Mouse (Mus musculus) embryonic facial prominence, embryonic 10.5 days (tissue): Measurements from ENCODE around the gene Hhipl1. TPM values are rescaled to one million over a fixed set of nuclear protein-coding genes. Genes with fewer than 3 reads are reported as not detected.

Source experiments
- DNase-seq: peaks from one replicate; pipeline ENCODE4 v3.0.0-alpha.2; 2017; ENCODE audit warnings: low spot score
- H3K27ac ChIP-seq: fragments of 300-500 bp; sonication (generic); replicated peaks from 2 replicates; pipeline ENCODE4 v1.5.1; 2016; ENCODE audit warnings: mild to moderate bottlenecking
- H3K27me3 ChIP-seq: fragments of 300-500 bp; sonication (generic); replicated peaks from 2 replicates; pipeline ENCODE4 v1.6.1; 2016; ENCODE audit warnings: low read depth, mild to moderate bottlenecking; ENCODE audit not compliant: poor library complexity, severe bottlenecking
- H3K36me3 ChIP-seq: fragments of 300-500 bp; sonication (generic); replicated peaks from 2 replicates; pipeline ENCODE4 v1.6.1; 2016; ENCODE audit warnings: mild to moderate bottlenecking, moderate library complexity
- H3K4me1 ChIP-seq: fragments of 300-500 bp; sonication (generic); 2 replicates; pipeline ENCODE4 v1.6.1; 2016
- H3K4me3 ChIP-seq: fragments of 300-500 bp; sonication (generic); 2 replicates; pipeline ENCODE4 v1.5.1; 2016; ENCODE audit warnings: mild to moderate bottlenecking, moderate library complexity
- H3K9me3 ChIP-seq: fragments of 300-500 bp; sonication (generic); 2 replicates; pipeline ENCODE4 v1.6.1; 2016; ENCODE audit warnings: mild to moderate bottlenecking
- WGBS: fragments of 180-500 bp; shearing (Covaris S2); methylation state at CpG from one replicate; pipeline ENCODE4 v1.1.7; 2016; 5-methylcytosine and 5-hydroxymethylcytosine counted together
- polyA plus RNA-seq: library from polyadenylated mRNA; unstranded; fragments of >200 nt; fragmentation: Nextera tagmentation; extraction: Ambion mirVana; gene quantifications from 2 replicates; pipeline ENCODE4 v1.2.1, GENCODE M21; 2016

Hhipl1 gene
- polyA plus RNA-seq, 1 experiment from 2014 or later: 0.72 TPM

GRCm38 (mm10) chr12:108309116-108309794 lies 3.2 kb downstream of the Hhipl1 start:
- Histone ChIP-seq H3K9me3 (no peaks in the 10 kb centered on the region), H3K36me3 (no peaks in the 10 kb centered on the region), H3K27ac (no peak overlapping the region), H3K4me1 (peaks cover 50% of the 10 kb centered on the region), H3K4me3 (no peak overlapping the region), H3K27me3 (peaks cover 61% of the 10 kb centered on the region)
- 62% methylated on average over 8 of the region's 8 CpGs for WGBS
- no peak for DNase-seq

- no peak overlapping the region for H3K4me3 ChIP-seq
- no peak overlapping the region for H3K27ac ChIP-seq
- no peaks in the 10 kb centered on the region for H3K9me3 ChIP-seq
- DNase-seq: no peak
- no peaks in the 10 kb centered on the region for H3K36me3 ChIP-seq
- WGBS: 90% methylated on average over 4 of the region's 4 CpGs
- peaks cover 60% of the 10 kb centered on the region for H3K27me3 ChIP-seq
- H3K4me1 ChIP-seq: peaks cover 50% of the 10 kb centered on the region
These were observed 4.0 kb downstream of the Hhipl1 start for GRCm38 (mm10) chr12:108310041-108310440.

- DNase-seq: no peak
- H3K27me3 ChIP-seq: peaks cover 60% of the 10 kb centered on the region
- peaks cover 50% of the 10 kb centered on the region for H3K4me1 ChIP-seq
- 83% methylated on average over 7 of the region's 7 CpGs for WGBS
- H3K36me3 ChIP-seq: no peaks in the 10 kb centered on the region
- no peaks in the 10 kb centered on the region for H3K9me3 ChIP-seq
- H3K27ac ChIP-seq: no peak overlapping the region
- H3K4me3 ChIP-seq: no peak overlapping the region
These were observed 4.5 kb downstream of the Hhipl1 start for GRCm38 (mm10) chr12:108310456-108311027.

- H3K4me1 ChIP-seq: peaks cover 47% of the 10 kb centered on the region
- H3K36me3 ChIP-seq: no peaks in the 10 kb centered on the region
- H3K27ac ChIP-seq: 0 out of 2 replicates have a peak overlapping the region, but pooled peaks have one; percentile 10
- no peaks in the 10 kb centered on the region for H3K9me3 ChIP-seq
- WGBS: 89% methylated on average over 27 of the region's 27 CpGs
- no peak overlapping the region for H3K4me3 ChIP-seq
- H3K27me3 ChIP-seq: peaks cover 60% of the 10 kb centered on the region
- DNase-seq: no peak
These were observed 5.7 kb downstream of the Hhipl1 start for GRCm38 (mm10) chr12:108311741-108312290.

GRCm38 (mm10) chr12:108312432-108312851 lies 6.4 kb downstream of the Hhipl1 start:
- Histone ChIP-seq H3K27ac (peak overlapping the region; percentile 19; the same call in 1 of the 2 replicates), H3K4me1 (peaks cover 49% of the 10 kb centered on the region), H3K9me3 (no peaks in the 10 kb centered on the region), H3K36me3 (no peaks in the 10 kb centered on the region), H3K27me3 (peaks cover 60% of the 10 kb centered on the region), H3K4me3 (no peak overlapping the region)
- 28% methylated on average over 6 of the region's 6 CpGs for WGBS
- DNase-seq: no peak

- Histone ChIP-seq H3K27me3 (peaks cover 60% of the 10 kb centered on the region), H3K27ac (0 out of 2 replicates have a peak overlapping the region, but pooled peaks have one; percentile 19), H3K4me1 (peaks cover 51% of the 10 kb centered on the region), H3K4me3 (no peak overlapping the region), H3K9me3 (no peaks in the 10 kb centered on the region), H3K36me3 (no peaks in the 10 kb centered on the region)
- DNase-seq: no peak
- 70% methylated on average over 1 of the region's 1 CpGs for WGBS
These were observed 7.2 kb downstream of the Hhipl1 start for GRCm38 (mm10) chr12:108313244-108313772.

GRCm38 (mm10) chr12:108315818-108316217 lies 9.7 kb downstream of the Hhipl1 start:
- Histone ChIP-seq H3K4me1 (peaks cover 66% of the 10 kb centered on the region), H3K9me3 (no peaks in the 10 kb centered on the region), H3K27me3 (peaks cover 69% of the 10 kb centered on the region), H3K4me3 (no peak overlapping the region), H3K36me3 (no peaks in the 10 kb centered on the region), H3K27ac (no peak overlapping the region)
- DNase-seq: no peak
- WGBS: 39% methylated on average over 10 of the region's 10 CpGs

- 21% methylated on average over 6 of the region's 6 CpGs for WGBS
These were observed 10.6 kb downstream of the Hhipl1 start for GRCm38 (mm10) chr12:108316655-108317054.

GRCm38 (mm10) chr12:108317201-108317738 lies 11.2 kb downstream of the Hhipl1 start:
- peak; percentile 52 for DNase-seq
- Histone ChIP-seq H3K36me3 (no peaks in the 10 kb centered on the region), H3K4me1 (peaks cover 72% of the 10 kb centered on the region), H3K4me3 (no peak overlapping the region), H3K9me3 (no peaks in the 10 kb centered on the region), H3K27ac (no peak overlapping the region), H3K27me3 (peaks cover 78% of the 10 kb centered on the region)
- WGBS: 3% methylated on average over 9 of the region's 9 CpGs

More at GRCm38 (mm10) chr12:108316655-108317054, 10.6 kb downstream of the Hhipl1 start:
- no peak overlapping the region for H3K4me3 ChIP-seq
- H3K27ac ChIP-seq: no peak overlapping the region
- peaks cover 75% of the 10 kb centered on the region for H3K27me3 ChIP-seq
- no peak for DNase-seq
- H3K9me3 ChIP-seq: no peaks in the 10 kb centered on the region
- peaks cover 73% of the 10 kb centered on the region for H3K4me1 ChIP-seq
- H3K36me3 ChIP-seq: no peaks in the 10 kb centered on the region

- no peaks in the 10 kb centered on the region for H3K9me3 ChIP-seq
- peak overlapping the region; percentile 11; the same call in 1 of the 2 replicates for H3K27ac ChIP-seq
- peaks cover 79% of the 10 kb centered on the region for H3K27me3 ChIP-seq
- peaks cover 68% of the 10 kb centered on the region for H3K4me1 ChIP-seq
- DNase-seq: no peak
- peak overlapping the region; percentile 39 for H3K4me3 ChIP-seq
- H3K36me3 ChIP-seq: no peaks in the 10 kb centered on the region
- 11% methylated on average over 18 of the region's 18 CpGs for WGBS
These were observed 11.9 kb downstream of the Hhipl1 start for GRCm38 (mm10) chr12:108317826-108318430.

GRCm38 (mm10) chr12:108318499-108318898 lies 12.4 kb downstream of the Hhipl1 start:
- peak overlapping the region; percentile 39 for H3K4me3 ChIP-seq
- no peaks in the 10 kb centered on the region for H3K36me3 ChIP-seq
- peak overlapping the region; percentile 11; the same call in 1 of the 2 replicates for H3K27ac ChIP-seq
- WGBS: 6% methylated on average over 37 of the region's 37 CpGs
- peak; percentile 44 for DNase-seq
- H3K4me1 ChIP-seq: peaks cover 65% of the 10 kb centered on the region
- H3K27me3 ChIP-seq: peaks cover 79% of the 10 kb centered on the region
- no peaks in the 10 kb centered on the region for H3K9me3 ChIP-seq

GRCm38 (mm10) chr12:108320096-108320495 lies 14.0 kb downstream of the Hhipl1 start:
- Histone ChIP-seq H3K27ac (peak overlapping the region; percentile 74), H3K4me1 (peaks cover 65% of the 10 kb centered on the region), H3K4me3 (no peak overlapping the region)

More at GRCm38 (mm10) chr12:108320096-108320495, 14.0 kb downstream of the Hhipl1 start:
- Histone ChIP-seq H3K9me3 (no peaks in the 10 kb centered on the region), H3K27me3 (peaks cover 74% of the 10 kb centered on the region), H3K36me3 (no peaks in the 10 kb centered on the region)
- WGBS: 10% methylated on average over 8 of the region's 8 CpGs
- no peak for DNase-seq
